Mouse (Mus musculus): ENCODE data around the gene Vamp9.

GRCm38 (mm10) chr5:99941273-99941672 is 35.2 kb downstream of the Vamp9 start:
- TF ChIP-seq CTCF (IDR thresholded peaks at IDR 0.05; ENCODE audit: low read depth, low read length) (no peak), TAL1 (conservative IDR thresholded peaks at IDR 0.05; ENCODE audit: low read depth, low read length) (no peak), POLR2AphosphoS5 (IDR thresholded peaks at IDR 0.05; ENCODE audit: insufficient replicate concordance, low read depth, low read length) (no peak)
